Comparison of ENCODE assay signal across 13 mouse cellular contexts in the genomic region with DNA sequence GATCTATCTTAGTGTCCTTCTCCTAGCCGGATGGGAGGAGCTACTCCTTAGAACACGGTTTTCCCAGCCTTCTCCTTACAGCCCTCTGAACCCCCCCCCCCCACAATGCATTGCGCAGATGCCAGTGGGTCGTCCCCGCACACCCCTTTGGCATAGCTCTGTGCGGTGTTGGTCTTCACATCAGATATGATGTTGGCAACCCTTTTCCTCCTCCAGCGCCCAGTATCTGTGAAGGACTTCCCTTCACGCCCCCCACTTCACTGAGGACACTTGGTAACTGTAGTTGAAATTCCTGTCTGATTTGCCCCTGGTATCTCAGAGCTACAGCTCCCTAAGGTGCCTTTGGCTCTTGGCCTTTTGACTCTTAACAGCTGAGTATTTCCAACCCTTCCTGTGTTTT. TPM values are rescaled to one million over a fixed set of nuclear protein-coding genes. Genes with fewer than 3 reads are reported as not detected.
DNase-seq lines count a peak whose midpoint lies in the region; ATAC-seq and TF ChIP-seq lines count a peak whose summit lies in the region.
"Had no signal": no experiment of that assay in that cellular context is flagged by ENCODE, and none has a peak within 500 bp of the region (broad histone marks: within the 10 kb centered on the region; RNA-seq: fewer than 3 reads in every experiment).

No protein-coding gene starts in this region.

- H3K36me3 ChIP-seq in forebrain, embryonic 12.5 days (replicated peaks) = peaks cover 21% of the 10 kb centered on the region
- H3K36me3 ChIP-seq in forebrain, embryonic 15.5 days = 0 out of 2 replicates have a peak, but pooled peaks cover 5% of the 10 kb centered on the region
- peaks cover 37% of the 10 kb centered on the region for H3K36me3 ChIP-seq in lung, embryonic 15.5 days
- peaks cover 11% of the 10 kb centered on the region for H3K36me3 ChIP-seq in stomach, postnatal 0 days (ENCODE audit: control insufficient read depth, insufficient read depth, low read length)

- no peak for ATAC-seq in forebrain, embryonic 12.5 days (ENCODE audit: low FRiP score)
- ATAC-seq in forebrain, embryonic 15.5 days (replicated peaks) = no peak
- ATAC-seq in lung, embryonic 15.5 days (ENCODE audit: borderline replicate concordance, extremely low read depth, low FRiP score, low TSS enrichment) = no peak
- no peak for ATAC-seq in stomach, postnatal 0 days (ENCODE audit: low FRiP score, low TSS enrichment)

- no peak for TF ChIP-seq CTCF in lung, adult 2 months (IDR thresholded peaks at IDR 0.05; ENCODE audit: insufficient read depth, low read length)
- no peak for TF ChIP-seq CTCF in stomach, postnatal 0 days (IDR thresholded peaks at IDR 0.05; ENCODE audit: low read depth)
- TF ChIP-seq CTCF in cerebellum, adult 2 months (IDR thresholded peaks at IDR 0.05; ENCODE audit: borderline replicate concordance, insufficient read depth, low read depth, low read length) = no peak

- 89% methylated on average over 8 of the region's 8 CpGs for WGBS in forebrain, embryonic 12.5 days
- WGBS in forebrain, embryonic 15.5 days = 78% methylated on average over 8 of the region's 8 CpGs
- 63% methylated on average over 8 of the region's 8 CpGs for WGBS in lung, embryonic 15.5 days
- WGBS in lung, adult 2 months = 69% methylated on average over 8 of the region's 8 CpGs
- 70% methylated on average over 8 of the region's 8 CpGs for WGBS in stomach, postnatal 0 days
- 67% methylated on average over 8 of the region's 8 CpGs for WGBS in cerebellum, adult 2 months

- peak overlapping the region; percentile 78; the same call in 1 of the 2 replicates for H3K4me2 ChIP-seq in forebrain, embryonic 12.5 days
- no peak overlapping the region for H3K4me2 ChIP-seq in forebrain, embryonic 15.5 days (replicated peaks)
- H3K4me2 ChIP-seq in lung, embryonic 15.5 days = peak overlapping the region; percentile 68; the same call in 1 of the 2 replicates
- peak overlapping the region; percentile 74 for H3K4me2 ChIP-seq in stomach, postnatal 0 days (replicated peaks; ENCODE audit: low read depth)
- H3K4me2 ChIP-seq: neural tube, embryonic 13.5 days had no signal

- H3K27ac ChIP-seq in forebrain, embryonic 12.5 days = no peak overlapping the region
- no peak overlapping the region for H3K27ac ChIP-seq in forebrain, embryonic 15.5 days (replicated peaks)
- no peak overlapping the region for H3K27ac ChIP-seq in lung, embryonic 15.5 days
- no peak overlapping the region for H3K27ac ChIP-seq in stomach, postnatal 0 days (replicated peaks)
- no peak overlapping the region for H3K27ac ChIP-seq in cerebellum, adult 2 months (ENCODE audit: insufficient read depth, low read length)
- H3K27ac ChIP-seq: liver, embryonic 14.5 days; neural tube, embryonic 13.5 days had no signal

- peaks cover 25% of the 10 kb centered on the region for H3K4me1 ChIP-seq in forebrain, embryonic 12.5 days
- H3K4me1 ChIP-seq in forebrain, embryonic 15.5 days = peaks cover 16% of the 10 kb centered on the region
- H3K4me1 ChIP-seq in lung, embryonic 15.5 days = peaks cover 43% of the 10 kb centered on the region
- H3K4me1 ChIP-seq in lung, adult 2 months (ENCODE audit: control insufficient read depth, insufficient read depth, low read length) = peaks cover 7% of the 10 kb centered on the region; the same call in 1 of the 2 replicates
- peaks cover 12% of the 10 kb centered on the region for H3K4me1 ChIP-seq in stomach, postnatal 0 days (replicated peaks; ENCODE audit: control insufficient read depth, insufficient read depth)
- H3K4me1 ChIP-seq in cerebellum, adult 2 months (ENCODE audit: control insufficient read depth, insufficient read depth, low read length) = no peaks in the 10 kb centered on the region; the same call in 1 of the 2 replicates

- no peak for TF ChIP-seq EP300 in stomach, postnatal 0 days (optimal IDR thresholded peaks at IDR 0.05)

- DNase-seq in lung, adult 2 months = no peak
- DNase-seq in lung, postnatal 10 days = peak; percentile 58
- no peak for DNase-seq in stomach, postnatal 0 days (ENCODE audit: low spot score)
- no peak for DNase-seq in frontal cortex, adult 2 months (ENCODE audit: extremely low spot score in 1 of 2, low spot score in 1 of 2)
- no peak for DNase-seq in cerebellum, adult 2 months
- DNase-seq: cerebellum, postnatal 36 days; heart, postnatal 36 days; layer of hippocampus, adult 9-11 months had no signal

- H3K9me3 ChIP-seq in forebrain, embryonic 12.5 days = no peaks in the 10 kb centered on the region
- H3K9me3 ChIP-seq in forebrain, embryonic 15.5 days = no peaks in the 10 kb centered on the region
- H3K9me3 ChIP-seq in lung, embryonic 15.5 days = no peaks in the 10 kb centered on the region
- no peaks in the 10 kb centered on the region for H3K9me3 ChIP-seq in stomach, postnatal 0 days (ENCODE audit: control insufficient read depth, low read length)
- H3K9me3 ChIP-seq: neural tube, embryonic 13.5 days had no signal

- TF ChIP-seq POLR2A in lung, adult 2 months (IDR thresholded peaks at IDR 0.05; ENCODE audit: borderline replicate concordance, extremely low read depth, low read depth, low read length) = no peak
- no peak for TF ChIP-seq POLR2A in cerebellum, adult 2 months (IDR thresholded peaks at IDR 0.05; ENCODE audit: borderline replicate concordance, insufficient read depth, low read length)

- 0 out of 2 replicates have a peak overlapping the region, but pooled peaks have one; percentile 81 for H3K4me3 ChIP-seq in forebrain, embryonic 12.5 days (replicated peaks)
- no peak overlapping the region for H3K4me3 ChIP-seq in forebrain, embryonic 15.5 days
- no peak overlapping the region for H3K4me3 ChIP-seq in lung, embryonic 15.5 days
- H3K4me3 ChIP-seq in lung, adult 2 months (replicated peaks; ENCODE audit: extremely low read depth, low read depth, low read length) = no peak overlapping the region
- H3K4me3 ChIP-seq in stomach, postnatal 0 days (ENCODE audit: low read depth, low read length) = no peak overlapping the region
- no peak overlapping the region for H3K4me3 ChIP-seq in cerebellum, adult 2 months (replicated peaks; ENCODE audit: insufficient read depth, low read depth, low read length)
- H3K4me3 ChIP-seq: neural tube, embryonic 13.5 days had no signal

- H3K27me3 ChIP-seq in forebrain, embryonic 12.5 days = peaks cover 5% of the 10 kb centered on the region; the same call in 1 of the 2 replicates
- H3K27me3 ChIP-seq in forebrain, embryonic 15.5 days = no peaks in the 10 kb centered on the region
- H3K27me3 ChIP-seq in lung, embryonic 15.5 days = no peaks in the 10 kb centered on the region
- no peaks in the 10 kb centered on the region for H3K27me3 ChIP-seq in stomach, postnatal 0 days (ENCODE audit: control insufficient read depth, insufficient read depth, low read length)
- no peaks in the 10 kb centered on the region for H3K27me3 ChIP-seq in cerebellum, adult 2 months (ENCODE audit: control insufficient read depth, insufficient read depth, low read length)

- H3K9ac ChIP-seq in forebrain, embryonic 12.5 days = no peak overlapping the region
- no peak overlapping the region for H3K9ac ChIP-seq in forebrain, embryonic 15.5 days (replicated peaks)
- no peak overlapping the region for H3K9ac ChIP-seq in lung, embryonic 15.5 days
- no peak overlapping the region for H3K9ac ChIP-seq in stomach, postnatal 0 days (ENCODE audit: low read length)
- H3K9ac ChIP-seq: liver, embryonic 14.5 days; neural tube, embryonic 13.5 days had no signal

RNA-seq across cellular contexts. Expression of a gene that starts 4.2 kb away (rescaled TPM):
- 13.5 and 13.7 TPM in 2 replicates for polyA plus RNA-seq in forebrain, embryonic 12.5 days (2016; fragmentation: Nextera tagmentation; extraction: Ambion mirVana)
- polyA plus RNA-seq in forebrain, embryonic 15.5 days (2015; fragmentation: Nextera tagmentation; extraction: Ambion mirVana) = 4.3 and 5.6 TPM in 2 replicates
- 15.8 and 16.7 TPM in 2 replicates for polyA plus RNA-seq in lung, embryonic 15.5 days (2015; fragmentation: Nextera tagmentation; extraction: Ambion mirVana)
- polyA plus RNA-seq in lung, adult 2 months (2012; rRNA removed) = 105 and 124 TPM in 2 replicates
- 9.4 and 14.1 TPM in 2 replicates for polyA plus RNA-seq in stomach, postnatal 0 days (2015; fragmentation: Nextera tagmentation; extraction: Ambion mirVana)
- 11.1 and 11.6 TPM in 2 replicates for polyA plus RNA-seq in frontal cortex, adult 2 months (2012; rRNA removed)
- 11.6 and 11.8 TPM in 2 replicates for polyA plus RNA-seq in cerebellum, adult 2 months (2012; rRNA removed)
